Mouse (Mus musculus) MEL (cell line): ENCODE results near the gene Ccdc9b. TPM values are rescaled to one million over a fixed set of nuclear protein-coding genes. Genes with fewer than 3 reads are reported as not detected.

ENCODE experiments used
- DNase-seq: peaks from one replicate; pipeline ENCODE4 v3.0.0; 2011; ENCODE audit warnings: low read depth, low spot score
- H3K27ac ChIP-seq: 2 replicates; pipeline ENCODE4 v1.5.1; 2012; ENCODE audit warnings: low read depth, mild to moderate bottlenecking, control low read depth, low read length, moderate library complexity; ENCODE audit not compliant: control insufficient read depth
- H3K27me3 ChIP-seq, 2 experiments: fragments of 150-350 bp in 1 of 2; sonication (generic) in 1 of 2; 2 replicates each; pipeline ENCODE4 v1.6.1; 2012; ENCODE audit warnings: low read length in 2 of 2, mild to moderate bottlenecking in 2 of 2, improper control_type of control experiment in 1 of 2, moderate library complexity in 1 of 2; ENCODE audit not compliant: insufficient read depth in 2 of 2, control insufficient read depth in 1 of 2
- H3K36me3 ChIP-seq, 2 experiments: 2 replicates each; pipeline ENCODE4 v1.6.1; 2012 to 2014; ENCODE audit warnings: low read length in 2 of 2, improper control_type of control experiment in 1 of 2, inconsistent platforms in 1 of 2, mild to moderate bottlenecking in 1 of 2; ENCODE audit not compliant: insufficient read depth in 2 of 2, control insufficient read depth in 1 of 2
- H3K4me1 ChIP-seq, 2 experiments: fragments of 150-350 bp in 1 of 2; sonication (generic) in 1 of 2; 2 replicates each; pipeline ENCODE4 v1.6.1; 2012; ENCODE audit warnings: low read length in 2 of 2, improper control_type of control experiment in 1 of 2, mild to moderate bottlenecking in 1 of 2; ENCODE audit not compliant: insufficient read depth in 2 of 2, control insufficient read depth in 1 of 2
- H3K4me3 ChIP-seq, 2 experiments: fragments of 150-350 bp in 1 of 2; sonication (generic) in 1 of 2; 2 replicates each; pipeline ENCODE4 v1.5.1; 2012; ENCODE audit warnings: low read depth in 2 of 2, low read length in 2 of 2, mild to moderate bottlenecking in 2 of 2, moderate library complexity in 2 of 2, control low read depth in 1 of 2, improper control_type of control experiment in 1 of 2; ENCODE audit not compliant: control insufficient read depth in 1 of 2, insufficient read depth in 1 of 2
- H3K79me2 ChIP-seq: 2 replicates; pipeline ENCODE4 v1.6.1; 2012; ENCODE audit warnings: mild to moderate bottlenecking, low read length, moderate library complexity; ENCODE audit not compliant: control insufficient read depth, poor library complexity, insufficient read depth
- H3K9ac ChIP-seq: 2 replicates; pipeline ENCODE4 v1.6.1; 2012; ENCODE audit warnings: low read depth, mild to moderate bottlenecking, control low read depth, low read length, moderate library complexity; ENCODE audit not compliant: control insufficient read depth, poor library complexity, severe bottlenecking
- H3K9me3 ChIP-seq: fragments of 150-350 bp; sonication (generic); replicated peaks from 2 replicates; pipeline ENCODE4 v1.6.1; 2012; ENCODE audit warnings: mild to moderate bottlenecking, low read length, improper control_type of control experiment, moderate library complexity; ENCODE audit not compliant: insufficient read depth
- BHLHE40 ChIP-seq: IDR thresholded peaks from 2 replicates; pipeline ENCODE4 v1.6.1; 2012; ENCODE audit warnings: low read depth, mild to moderate bottlenecking, inconsistent platforms, low read length, improper control_type of control experiment, borderline replicate concordance
- HCFC1 ChIP-seq: IDR thresholded peaks from 2 replicates; pipeline ENCODE4 v1.6.1; 2012; ENCODE audit warnings: low read depth, mild to moderate bottlenecking, inconsistent platforms, low read length, improper control_type of control experiment, moderate library complexity
- MAFK ChIP-seq: IDR thresholded peaks from 2 replicates; pipeline ENCODE4 v1.6.1; 2011; ENCODE audit warnings: low read depth, mild to moderate bottlenecking, low read length, improper control_type of control experiment, borderline replicate concordance
- MAZ ChIP-seq: IDR thresholded peaks from 2 replicates; pipeline ENCODE4 v1.6.1; 2012; ENCODE audit warnings: low read depth, mild to moderate bottlenecking, inconsistent platforms, low read length, improper control_type of control experiment
- MYC ChIP-seq: IDR thresholded peaks from 2 replicates; pipeline ENCODE4 v1.6.1; 2011; ENCODE audit warnings: low read depth, mild to moderate bottlenecking, low read length, improper control_type of control experiment, moderate library complexity
- NRF1 ChIP-seq: IDR thresholded peaks from 2 replicates; pipeline ENCODE4 v1.6.1; 2014; ENCODE audit warnings: low read depth, mild to moderate bottlenecking, inconsistent platforms, low read length, improper control_type of control experiment, moderate library complexity; ENCODE audit not compliant: poor library complexity, insufficient read depth, severe bottlenecking
- RAD21 ChIP-seq: IDR thresholded peaks from 2 replicates; pipeline ENCODE4 v1.6.1; 2011; ENCODE audit warnings: mild to moderate bottlenecking, low read depth, low read length, improper control_type of control experiment
- SIN3A ChIP-seq: IDR thresholded peaks from 2 replicates; pipeline ENCODE4 v1.6.1; 2012; ENCODE audit warnings: low read length, improper control_type of control experiment, inconsistent platforms
- ZC3H11A ChIP-seq: IDR thresholded peaks from 2 replicates; pipeline ENCODE4 v1.6.1; 2012; ENCODE audit warnings: low read depth, mild to moderate bottlenecking, inconsistent platforms, low read length, improper control_type of control experiment
- polyA plus RNA-seq, 2 experiments: library from polyadenylated mRNA; stranded (reverse) in 1 of 2; unstranded in 1 of 2; fragments of >175 nt in 1 of 2; fragments of >200 nt in 1 of 2; gene quantifications; 2 replicates each; pipeline versions ENCODE4 v1.2.1 to v1.2.4; 2012; ENCODE audit warnings: low replicate concordance in 2 of 2, low read depth in 1 of 2; ENCODE audit not compliant: insufficient read length in 2 of 2, insufficient read depth in 1 of 2, missing spikeins in 1 of 2
- total RNA-seq: library from RNA; depleted of rRNA; stranded (reverse); fragments of 300-350 nt; gene quantifications from 2 replicates; pipeline ENCODE4 v1.2.3, GENCODE M21; 2012; rRNA removed

Ccdc9b gene
- total and polyA plus RNA-seq, 3 experiments: 1.7 to 2.4 TPM; not detected in 1

- Histone ChIP-seq H3K79me2 (no peaks in the 10 kb centered on the region; the same call in 1 of the 2 replicates), H3K9ac (no peak overlapping the region), H3K36me3 (no peaks in the 10 kb centered on the region; a peak in 1 of 4 replicates), H3K27ac (no peak overlapping the region), H3K4me3 (no peak overlapping the region), H3K4me1 (peaks cover 0 to 5% of the 10 kb centered on the region in 2 experiments; a peak in 1 of 4 replicates), H3K9me3 (no peaks in the 10 kb centered on the region), H3K27me3 (peaks cover 0 to 7% of the 10 kb centered on the region in 2 experiments; a peak in 1 of 4 replicates)
- DNase-seq: no peak
- TF ChIP-seq MYC (no peak), HCFC1 (no peak), SIN3A (no peak), MAFK (no peak), RAD21 (no peak), ZC3H11A (no peak), MAZ (no peak), BHLHE40 (no peak), NRF1 (no peak)
Observed at GRCm38 (mm10) chr2:118706436-118706835, 56.0 kb downstream of the Ccdc9b start.

Other genes with a start within 250 kb of the Ccdc9b start
- 0.39 TPM in 2 replicates for gene Bmf, start 213.0 kb downstream of the Ccdc9b start, total RNA-seq
- gene Bmf, start 213.0 kb downstream of the Ccdc9b start, polyA plus RNA-seq: under 1 TPM in 1 of 2 experiments, not detected in 1; 0.50 TPM
- 87.5 and 118 TPM in 2 replicates for gene Bub1b, start 164.4 kb downstream of the Ccdc9b start, total RNA-seq
- 100 to 1,000 TPM in 1 of 2 experiments, not detected in 1; 120 TPM for gene Bub1b, start 164.4 kb downstream of the Ccdc9b start, polyA plus RNA-seq
- gene Pak6, start 99.4 kb downstream of the Ccdc9b start, total RNA-seq: 14.2 and 25.4 TPM in 2 replicates
- gene Pak6, start 99.4 kb downstream of the Ccdc9b start, polyA plus RNA-seq: 10 to 100 TPM in 1 of 2 experiments, not detected in 1; 25.9 TPM
- 0.08 and 0.10 TPM in 2 replicates for gene Ankrd63, start 58.7 kb downstream of the Ccdc9b start, total RNA-seq
- gene Ankrd63, start 58.7 kb downstream of the Ccdc9b start, polyA plus RNA-seq: under 1 TPM in 1 of 2 experiments, not detected in 1; 0.53 TPM
- 6.4 and 7.4 TPM in 2 replicates for gene Plcb2, start 34.2 kb downstream of the Ccdc9b start, total RNA-seq
- gene Plcb2, start 34.2 kb downstream of the Ccdc9b start, polyA plus RNA-seq: 10 to 100 TPM in 1 of 2 experiments, not detected in 1; 21.2 TPM
- gene Inafm2, start 16.9 kb downstream of the Ccdc9b start, total RNA-seq: 6.7 and 8.6 TPM in 2 replicates
- gene Inafm2, start 16.9 kb downstream of the Ccdc9b start, polyA plus RNA-seq: 10 to 100 TPM in 1 of 2 experiments, not detected in 1; 14.5 TPM
- gene Phgr1, start 10.1 kb upstream of the Ccdc9b start, total RNA-seq: not detected in 2 replicates
- not detected for gene Phgr1, start 10.1 kb upstream of the Ccdc9b start, polyA plus RNA-seq
- gene Disp2, start 17.1 kb upstream of the Ccdc9b start, total RNA-seq: 0.15 and 0.29 TPM in 2 replicates
- under 1 TPM in 1 of 2 experiments, not detected in 1; 0.43 TPM for gene Disp2, start 17.1 kb upstream of the Ccdc9b start, polyA plus RNA-seq
- 80.6 and 83.6 TPM in 2 replicates for gene Knstrn, start 51.3 kb upstream of the Ccdc9b start, total RNA-seq
- gene Knstrn, start 51.3 kb upstream of the Ccdc9b start, polyA plus RNA-seq: 100 to 1,000 TPM; 132 to 138 TPM
- 17.1 and 21.2 TPM in 2 replicates for gene Ivd, start 99.3 kb upstream of the Ccdc9b start, total RNA-seq
- gene Ivd, start 99.3 kb upstream of the Ccdc9b start, polyA plus RNA-seq: 10 to 100 TPM in 1 of 2 experiments, not detected in 1; 33.4 TPM
- 8.0 and 9.5 TPM in 2 replicates for gene Bahd1, start 137.7 kb upstream of the Ccdc9b start, total RNA-seq
- gene Bahd1, start 137.7 kb upstream of the Ccdc9b start, polyA plus RNA-seq: 10 to 100 TPM in 1 of 2 experiments, not detected in 1; 24.7 TPM
- gene Chst14, start 163.8 kb upstream of the Ccdc9b start, total RNA-seq: 2.1 and 2.2 TPM in 2 replicates
- 1 to 10 TPM in 1 of 2 experiments, not detected in 1; 5.0 TPM for gene Chst14, start 163.8 kb upstream of the Ccdc9b start, polyA plus RNA-seq